8 mouse cellular contexts compared by ENCODE assay signal in the genomic region with DNA sequence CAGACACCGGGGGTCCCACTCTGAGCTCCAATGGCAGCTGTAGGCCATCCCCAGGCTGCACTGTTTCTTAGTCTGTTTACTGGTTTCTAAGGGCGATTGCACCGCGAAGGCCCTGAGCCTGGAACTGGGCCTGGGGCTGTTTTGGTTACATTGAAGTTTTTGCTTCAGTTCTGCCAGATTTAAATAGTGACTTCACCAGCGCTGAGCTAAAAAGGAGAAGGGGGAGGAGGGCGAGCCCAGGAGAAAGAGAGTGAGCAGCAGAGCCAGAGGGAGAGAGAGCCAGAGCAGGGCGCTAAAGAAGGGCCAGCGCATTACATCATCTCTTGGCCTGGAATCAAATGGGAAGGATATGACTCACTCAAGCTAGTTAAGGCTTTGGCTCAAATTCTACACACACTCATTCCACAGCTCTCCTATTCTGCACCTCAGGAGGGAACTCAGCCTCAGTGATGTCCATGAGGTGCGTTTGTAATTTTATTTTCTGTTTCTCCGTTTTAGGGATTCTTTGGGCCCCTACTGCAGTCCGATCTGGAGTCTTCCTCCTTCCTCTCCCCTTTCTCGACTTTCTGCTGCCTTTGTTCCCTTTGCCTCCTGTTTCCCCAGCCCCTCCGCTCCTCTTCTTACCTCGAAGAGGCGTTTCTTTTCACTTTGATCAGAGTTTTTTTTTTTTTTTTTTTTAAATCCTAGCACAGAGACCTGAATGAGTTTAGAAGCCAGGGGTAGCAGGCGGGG.
DNase-seq lines count a peak whose midpoint lies in the region; ATAC-seq lines count a peak whose summit lies in the region.

No protein-coding gene starts in this region.

- H3K36me3 ChIP-seq in intestine, embryonic 16.5 days (ENCODE audit: control insufficient read depth, insufficient read depth, low read length): no peaks in the 10 kb centered on the region
- no peaks in the 10 kb centered on the region for H3K36me3 ChIP-seq in megakaryocyte, embryonic 14.5 days (replicated peaks; ENCODE audit: low read length)

- no peaks in the 10 kb centered on the region for H3K9me3 ChIP-seq in intestine, embryonic 16.5 days (ENCODE audit: control insufficient read depth, low read length)
- H3K9me3 ChIP-seq in megakaryocyte, embryonic 14.5 days: no peaks in the 10 kb centered on the region

- peak overlapping the region; percentile 46 for H3K4me3 ChIP-seq in intestine, embryonic 16.5 days (ENCODE audit: low read length)
- peak overlapping the region; percentile 89 for H3K4me3 ChIP-seq in megakaryocyte, embryonic 14.5 days (replicated peaks)

- peak overlapping the region; percentile 74 for H3K27ac ChIP-seq in intestine, embryonic 16.5 days (ENCODE audit: low read length)

- whole genome bisulfite sequencing in intestine, embryonic 16.5 days: 9% methylated on average over 15 of the region's 16 CpGs

- intact Hi-C loops in left cerebral cortex, postnatal 14 days (cut with DNase I): no loop called here

- no peaks in the 10 kb centered on the region for H3K27me3 ChIP-seq in intestine, embryonic 16.5 days (replicated peaks; ENCODE audit: control insufficient read depth, insufficient read depth, low read length)
- peaks cover 23% of the 10 kb centered on the region for H3K27me3 ChIP-seq in megakaryocyte, embryonic 14.5 days (replicated peaks)

- H3K9ac ChIP-seq in intestine, embryonic 16.5 days (ENCODE audit: low read depth, low read length): peak overlapping the region; percentile 60

- peak overlapping the region; percentile 56 for H3K4me2 ChIP-seq in intestine, embryonic 16.5 days (ENCODE audit: low read depth, low read length)

- DNase-seq in adrenal gland, postnatal 10 days: peak; percentile 91
- peak; percentile 58 for DNase-seq in embryo, embryonic 9.5 days (ENCODE audit: extremely low spot score)
- peak; percentile 58 to 88 for DNase-seq in gastrocnemius, postnatal 4 days (ENCODE audit: low spot score in 2 of 2)
- DNase-seq in left cerebral cortex, postnatal 14 days (ENCODE audit: low spot score in 2 of 2): peak; percentile 84 to 93
- DNase-seq in right cerebral cortex, adult 18-20 months: peak; percentile 92
- no peak for DNase-seq in thymus, postnatal 4 days

- peak; percentile 95 for ATAC-seq in intestine, embryonic 16.5 days

- H3K4me1 ChIP-seq in intestine, embryonic 16.5 days (ENCODE audit: control insufficient read depth, insufficient read depth, low read length): peaks cover 10% of the 10 kb centered on the region; the same call in 1 of the 2 replicates
- peaks cover 28% of the 10 kb centered on the region for H3K4me1 ChIP-seq in megakaryocyte, embryonic 14.5 days
